Mouse (Mus musculus): Measurements from ENCODE around the gene Orai3. TPM values are rescaled to one million over a fixed set of nuclear protein-coding genes. Genes with fewer than 3 reads are reported as not detected.

The Orai3 gene
- total and polyA plus RNA-seq, 3 experiments: 10.3 to 16.9 (median 11.6) TPM

- TF ChIP-seq GABPA (IDR thresholded peaks at IDR 0.05; ENCODE audit: insufficient replicate concordance, low read depth, low read length) (no peak), MAZ (IDR thresholded peaks at IDR 0.05; ENCODE audit: low read depth, low read length) (no peak), MAX (IDR thresholded peaks at IDR 0.05; ENCODE audit: low read length) (no peak), SMC3 (IDR thresholded peaks at IDR 0.05; ENCODE audit: low read depth, low read length) (no peak), JUND (conservative IDR thresholded peaks at IDR 0.05; ENCODE audit: low read depth, low read length) (no peak), MXI1 (IDR thresholded peaks at IDR 0.05; ENCODE audit: low read depth, low read length) (no peak), PAX5 (IDR thresholded peaks at IDR 0.05; ENCODE audit: low read length) (no peak), MEF2A (IDR thresholded peaks at IDR 0.05; ENCODE audit: borderline replicate concordance, low read depth, low read length) (no peak), NRF1 (IDR thresholded peaks at IDR 0.05; ENCODE audit: low read depth, low read length) (no peak), TBP (conservative IDR thresholded peaks at IDR 0.05; ENCODE audit: low read depth, low read length) (no peak), CTCF (conservative IDR thresholded peaks at IDR 0.05 in 1 of 2, IDR thresholded peaks at IDR 0.05 in 1 of 2; ENCODE audit: low read depth in 2 of 2, low read length in 2 of 2) (no peak), ZMIZ1 (IDR thresholded peaks at IDR 0.05; ENCODE audit: low read depth, low read length) (no peak), UBTF (IDR thresholded peaks at IDR 0.05; ENCODE audit: low read depth, low read length) (no peak), ETS1 (conservative IDR thresholded peaks at IDR 0.05; ENCODE audit: low read depth, low read length) (no peak), POLR2A (IDR thresholded peaks at IDR 0.05; ENCODE audit: low read depth, low read length) (no peak), MYC (IDR thresholded peaks at IDR 0.05; ENCODE audit: low read depth, low read length) (no peak), ZKSCAN1 (IDR thresholded peaks at IDR 0.05; ENCODE audit: borderline replicate concordance, low read depth, low read length) (no peak), POLR2AphosphoS2 (IDR thresholded peaks at IDR 0.05; ENCODE audit: low read depth, low read length) (no peak), KAT2A (IDR thresholded peaks at IDR 0.05; ENCODE audit: insufficient replicate concordance, low read length) (no peak), ZNF384 (IDR thresholded peaks at IDR 0.05; ENCODE audit: low read depth, low read length) (no peak)
- Histone ChIP-seq H3K9ac (ENCODE audit: insufficient read depth, low read depth) (no peak within 1 kb of the TSS), H3K9me3 (replicated peaks; ENCODE audit: low read length) (no peaks in the 10 kb centered on the region), H3K4me3 (replicated peaks in 1 of 3; ENCODE audit: low read depth in 2 of 3, low read length in 2 of 3, poor library complexity in 1 of 3) (no peak within 1 kb of the TSS), H3K4me2 (ENCODE audit: insufficient read depth, low read depth, poor library complexity, severe bottlenecking) (no peak within 1 kb of the TSS), H3K27ac (ENCODE audit: insufficient read depth, low read depth) (no peak within 1 kb of the TSS), H3K79me2 (replicated peaks; ENCODE audit: control insufficient read depth, extremely low read depth, insufficient read depth, poor library complexity, severe bottlenecking) (0 out of 2 replicates have a peak, but pooled peaks cover 2% of the 10 kb centered on the region), H3K4me1 (ENCODE audit: control insufficient read depth in 1 of 2, insufficient read depth in 2 of 2) (no peaks in the 10 kb centered on the region), H3K27me3 (replicated peaks) (no peaks in the 10 kb centered on the region), H3K36me3 (replicated peaks in 1 of 2; ENCODE audit: control insufficient read depth in 1 of 2, insufficient read depth in 1 of 2, low read length in 1 of 2) (peaks cover 76 to 94% of the 10 kb centered on the region in 2 experiments)
- in situ Hi-C loops (cut with MboI; ENCODE audit: low pct_ligation_motif_present, low pct_unique_long_range_greater_than_20kb, low sequenced_read_pairs) (loop anchor here (25.0 kb wide), 1 partner anchor 798 kb away; the partner anchor contains the start of genes Cdipt and Cdiptos), dilution Hi-C loops (cut with MboI; ENCODE audit: extremely low pct_ligation_motif_present, extremely low pct_unique_long_range_greater_than_20kb, low sequenced_read_pairs) (no loop called here)
- no peak for DNase-seq (ENCODE audit: extremely low read depth)
Measured at GRCm38 (mm10) chr7:127785308-127785707, 15.7 kb downstream of the Orai3 start, which contains the start of gene Gm49388. Gm49388 (plus strand) TSS chr7:127785608.

- H3K4me3 ChIP-seq (replicated peaks in 1 of 3; ENCODE audit: low read depth in 2 of 3, low read length in 2 of 3, poor library complexity in 1 of 3): no peak overlapping the region
- TF ChIP-seq KAT2A (IDR thresholded peaks at IDR 0.05; ENCODE audit: insufficient replicate concordance, low read length) (no peak), TBP (conservative IDR thresholded peaks at IDR 0.05; ENCODE audit: low read depth, low read length) (no peak), SIN3A (IDR thresholded peaks at IDR 0.05; ENCODE audit: low read length) (no peak), MEF2A (IDR thresholded peaks at IDR 0.05; ENCODE audit: borderline replicate concordance, low read depth, low read length) (no peak), USF2 (conservative IDR thresholded peaks at IDR 0.05; ENCODE audit: low read depth, low read length) (no peak), JUN (IDR thresholded peaks at IDR 0.05; ENCODE audit: insufficient read depth, low read depth, low read length) (no peak), UBTF (IDR thresholded peaks at IDR 0.05; ENCODE audit: low read depth, low read length) (no peak), CTCF (conservative IDR thresholded peaks at IDR 0.05 in 1 of 2, IDR thresholded peaks at IDR 0.05 in 1 of 2; ENCODE audit: low read depth in 2 of 2, low read length in 2 of 2) (no peak), ZC3H11A (IDR thresholded peaks at IDR 0.05; ENCODE audit: low read depth, low read length) (no peak)
- H3K4me2 ChIP-seq (ENCODE audit: insufficient read depth, low read depth, poor library complexity, severe bottlenecking): no peak overlapping the region
- dilution Hi-C loops (cut with MboI; ENCODE audit: extremely low pct_ligation_motif_present, extremely low pct_unique_long_range_greater_than_20kb, low sequenced_read_pairs): no loop called here
- H3K9ac ChIP-seq (ENCODE audit: insufficient read depth, low read depth): no peak overlapping the region
- H3K27ac ChIP-seq (ENCODE audit: insufficient read depth, low read depth): no peak overlapping the region
- H3K27me3 ChIP-seq (replicated peaks): no peaks in the 10 kb centered on the region
- H3K4me1 ChIP-seq (ENCODE audit: control insufficient read depth in 1 of 2, insufficient read depth in 2 of 2): peaks cover 0 to 6% of the 10 kb centered on the region in 2 experiments; a peak in 2 of 4 replicates
- H3K79me2 ChIP-seq (replicated peaks; ENCODE audit: control insufficient read depth, extremely low read depth, insufficient read depth, poor library complexity, severe bottlenecking): no peaks in the 10 kb centered on the region
- H3K36me3 ChIP-seq (replicated peaks in 1 of 2; ENCODE audit: control insufficient read depth in 1 of 2, insufficient read depth in 1 of 2, low read length in 1 of 2): peaks cover 77 to 96% of the 10 kb centered on the region in 2 experiments
- in situ Hi-C loops (cut with MboI; ENCODE audit: low pct_ligation_motif_present, low pct_unique_long_range_greater_than_20kb, low sequenced_read_pairs): loop anchor here (25.0 kb wide), 1 partner anchor 810 kb away; the partner anchor contains the start of genes Cdipt and Cdiptos
- DNase-seq (ENCODE audit: extremely low read depth): no peak
- no peaks in the 10 kb centered on the region for H3K9me3 ChIP-seq (replicated peaks; ENCODE audit: low read length)
Measured at GRCm38 (mm10) chr7:127797076-127797845, 27.6 kb downstream of the Orai3 start.

All from CH12.LX (cell line).